Mouse (Mus musculus) ES-E14 (cell line): Measurements from ENCODE around the gene Wdr54. TPM values are rescaled to one million over a fixed set of nuclear protein-coding genes. Genes with fewer than 3 reads are reported as not detected.

ENCODE experiments used
- DNase-seq: peaks from one replicate; pipeline ENCODE4 v3.0.0-alpha.2; 2013; ENCODE audit warnings: low read depth, low spot score
- H3K27ac ChIP-seq: 2 replicates; pipeline ENCODE4 v1.5.1; 2012; ENCODE audit warnings: low read depth, mild to moderate bottlenecking, low read length, moderate library complexity, mixed read lengths; ENCODE audit not compliant: poor library complexity, insufficient read depth, severe bottlenecking
- H3K36me3 ChIP-seq: 2 replicates; pipeline ENCODE4 v1.6.1; 2012; ENCODE audit warnings: mild to moderate bottlenecking, low read length, moderate library complexity, mixed read lengths; ENCODE audit not compliant: control insufficient read depth, poor library complexity, insufficient read depth, severe bottlenecking
- H3K4me1 ChIP-seq, 2 experiments: fragments of 150-350 bp in 1 of 2; sonication (generic) in 1 of 2; 2 replicates each; pipeline ENCODE4 v1.6.1; 2012; ENCODE audit warnings: low read length in 2 of 2, mild to moderate bottlenecking in 1 of 2, mixed read lengths in 1 of 2; ENCODE audit not compliant: control insufficient read depth in 2 of 2, insufficient read depth in 2 of 2, poor library complexity in 1 of 2
- H3K4me3 ChIP-seq, 2 experiments: fragments of 150-350 bp in 1 of 2; sonication (generic) in 1 of 2; 2 replicates each; pipeline ENCODE4 v1.5.1; 2012; ENCODE audit warnings: low read length in 2 of 2, low read depth in 1 of 2, mild to moderate bottlenecking in 1 of 2, mixed read lengths in 1 of 2; ENCODE audit not compliant: insufficient read depth in 1 of 2, poor library complexity in 1 of 2, severe bottlenecking in 1 of 2
- H3K9ac ChIP-seq: 2 replicates; pipeline ENCODE4 v1.6.1; 2012; ENCODE audit warnings: low read depth, mild to moderate bottlenecking, low read length, mixed read lengths; ENCODE audit not compliant: poor library complexity, insufficient read depth, severe bottlenecking
- H3K9me3 ChIP-seq: fragments of 150-350 bp; sonication (generic); 2 replicates; pipeline ENCODE4 v1.6.1; 2012; ENCODE audit warnings: low read depth, mild to moderate bottlenecking, low read length; ENCODE audit not compliant: control insufficient read depth, insufficient read depth
- CHD2 ChIP-seq: IDR thresholded peaks from 2 replicates; pipeline ENCODE4 v1.6.1; 2014; ENCODE audit warnings: mild to moderate bottlenecking, low read depth, low read length, inconsistent platforms
- HCFC1 ChIP-seq: IDR thresholded peaks from 2 replicates; pipeline ENCODE4 v1.6.1; 2012; ENCODE audit warnings: low read length, inconsistent platforms, borderline replicate concordance; ENCODE audit not compliant: insufficient read depth
- MAFK ChIP-seq: IDR thresholded peaks from 2 replicates; pipeline ENCODE4 v1.6.1; 2014; ENCODE audit warnings: mild to moderate bottlenecking, low read depth, low read length, inconsistent platforms; ENCODE audit not compliant: insufficient read depth
- ZC3H11A ChIP-seq: IDR thresholded peaks from 2 replicates; pipeline ENCODE4 v1.6.1; 2012; ENCODE audit warnings: low read depth, mild to moderate bottlenecking, inconsistent platforms, low read length, borderline replicate concordance
- ZNF384 ChIP-seq: IDR thresholded peaks from 2 replicates; pipeline ENCODE4 v1.6.1; 2012; ENCODE audit warnings: low read depth, low read length, inconsistent platforms
- in situ Hi-C, 2 experiments: fragments of 600-800 bp; cut with MboI; formaldehyde crosslinking; loops; one replicate each; pipeline ENCODE4 v1.15.1; 2025; ENCODE audit warnings: low sequenced_read_pairs in 2 of 2, inconsistent platforms in 1 of 2; ENCODE audit not compliant: unreplicated experiment in 2 of 2
- total RNA-seq: library from RNA; depleted of rRNA; stranded (reverse); fragments of 300-350 nt; gene quantifications from 2 replicates; pipeline ENCODE4 v1.2.3, GENCODE M21; 2012

The Wdr54 gene
- total RNA-seq, 1 experiment = 3.7 TPM

- no peak overlapping the region for H3K9ac ChIP-seq
- H3K4me1 ChIP-seq = no peaks in the 10 kb centered on the region
- no peak overlapping the region for H3K4me3 ChIP-seq
- no peak overlapping the region for H3K27ac ChIP-seq
- DNase-seq = no peak
- no peaks in the 10 kb centered on the region for H3K9me3 ChIP-seq
- in situ Hi-C loops = no loop called here
- TF ChIP-seq MAFK = no peak
- no peak for TF ChIP-seq HCFC1
- no peak for TF ChIP-seq CHD2
- TF ChIP-seq ZC3H11A = no peak
- TF ChIP-seq ZNF384 = no peak
- H3K36me3 ChIP-seq = peaks cover 1% of the 10 kb centered on the region
Observed at GRCm38 (mm10) chr6:83180605-83181004, 24.4 kb upstream of the Wdr54 start.

- in situ Hi-C loops = no loop called here
- DNase-seq = no peak
- TF ChIP-seq ZC3H11A = no peak
- TF ChIP-seq ZNF384 = no peak
- TF ChIP-seq CHD2 = no peak
- TF ChIP-seq HCFC1 = no peak
- TF ChIP-seq MAFK = no peak
Observed at GRCm38 (mm10) chr6:83179390-83180117, 23.4 kb upstream of the Wdr54 start.

GRCm38 (mm10) chr6:83175996-83176395 is 19.8 kb upstream of the Wdr54 start:
- no peaks in the 10 kb centered on the region; the same call in 1 of the 2 replicates for H3K36me3 ChIP-seq
- H3K4me1 ChIP-seq = no peaks in the 10 kb centered on the region
- DNase-seq = no peak
- no peak overlapping the region for H3K4me3 ChIP-seq
- no peaks in the 10 kb centered on the region for H3K9me3 ChIP-seq
- no peak overlapping the region for H3K27ac ChIP-seq
- in situ Hi-C loops = no loop called here
- no peak overlapping the region for H3K9ac ChIP-seq
- no peak for TF ChIP-seq ZNF384

More at GRCm38 (mm10) chr6:83179390-83180117, 23.4 kb upstream of the Wdr54 start:
- Histone ChIP-seq H3K36me3 (peaks cover 1% of the 10 kb centered on the region), H3K4me3 (no peak overlapping the region), H3K9ac (no peak overlapping the region), H3K4me1 (no peaks in the 10 kb centered on the region), H3K9me3 (no peaks in the 10 kb centered on the region), H3K27ac (no peak overlapping the region)

DNA sequence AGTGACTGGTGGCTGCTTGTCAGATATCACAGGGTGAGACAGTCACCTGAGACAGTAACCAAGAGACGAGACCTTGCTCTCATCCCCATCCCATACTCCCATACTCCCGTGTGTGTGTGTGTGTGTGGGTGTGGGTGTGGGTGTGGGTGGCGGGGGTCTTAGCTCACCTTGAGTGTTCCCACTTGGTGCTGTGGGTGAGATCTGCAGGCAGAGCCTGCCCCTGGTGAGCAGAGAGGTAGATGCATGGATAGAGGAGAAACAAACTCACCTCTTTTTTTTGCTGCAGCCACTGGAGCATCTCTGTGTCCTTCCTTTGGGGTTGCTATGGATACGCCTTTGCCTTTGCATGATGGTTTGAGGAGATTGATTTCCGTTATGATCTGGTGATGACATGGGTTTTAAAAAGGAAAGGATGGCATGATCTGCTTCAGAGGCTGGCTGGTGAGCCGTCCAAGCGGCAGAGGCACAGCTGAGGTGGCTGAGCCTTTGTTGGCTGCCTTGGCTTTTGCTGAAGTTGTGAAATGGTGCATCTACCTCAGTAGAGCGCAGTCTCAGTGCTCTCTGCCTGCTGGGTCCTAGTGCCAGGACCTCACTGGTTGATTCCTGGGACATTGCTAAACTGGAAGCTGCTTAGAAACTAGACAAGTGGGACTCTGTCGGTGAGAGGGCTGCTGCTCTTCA is 16.2 kb upstream of the Wdr54 start:
- Histone ChIP-seq H3K9me3 (no peaks in the 10 kb centered on the region), H3K36me3 (no peaks in the 10 kb centered on the region; the same call in 1 of the 2 replicates), H3K4me1 (no peaks in the 10 kb centered on the region), H3K4me3 (no peak overlapping the region), H3K9ac (no peak overlapping the region), H3K27ac (no peak overlapping the region)
- in situ Hi-C loops = no loop called here
- TF ChIP-seq ZNF384 = no peak
- no peak for TF ChIP-seq CHD2
- no peak for TF ChIP-seq ZC3H11A
- no peak for TF ChIP-seq MAFK
- no peak for TF ChIP-seq HCFC1
- DNase-seq = no peak
